Mouse (Mus musculus): Measurements from ENCODE around the gene Pex11b. TPM values are rescaled to one million over a fixed set of nuclear protein-coding genes. Genes with fewer than 3 reads are reported as not detected.

Gene Pex11b
- total RNA-seq (2021), result 10 to 100 TPM; 51.6 to 53.3 TPM

DNA sequence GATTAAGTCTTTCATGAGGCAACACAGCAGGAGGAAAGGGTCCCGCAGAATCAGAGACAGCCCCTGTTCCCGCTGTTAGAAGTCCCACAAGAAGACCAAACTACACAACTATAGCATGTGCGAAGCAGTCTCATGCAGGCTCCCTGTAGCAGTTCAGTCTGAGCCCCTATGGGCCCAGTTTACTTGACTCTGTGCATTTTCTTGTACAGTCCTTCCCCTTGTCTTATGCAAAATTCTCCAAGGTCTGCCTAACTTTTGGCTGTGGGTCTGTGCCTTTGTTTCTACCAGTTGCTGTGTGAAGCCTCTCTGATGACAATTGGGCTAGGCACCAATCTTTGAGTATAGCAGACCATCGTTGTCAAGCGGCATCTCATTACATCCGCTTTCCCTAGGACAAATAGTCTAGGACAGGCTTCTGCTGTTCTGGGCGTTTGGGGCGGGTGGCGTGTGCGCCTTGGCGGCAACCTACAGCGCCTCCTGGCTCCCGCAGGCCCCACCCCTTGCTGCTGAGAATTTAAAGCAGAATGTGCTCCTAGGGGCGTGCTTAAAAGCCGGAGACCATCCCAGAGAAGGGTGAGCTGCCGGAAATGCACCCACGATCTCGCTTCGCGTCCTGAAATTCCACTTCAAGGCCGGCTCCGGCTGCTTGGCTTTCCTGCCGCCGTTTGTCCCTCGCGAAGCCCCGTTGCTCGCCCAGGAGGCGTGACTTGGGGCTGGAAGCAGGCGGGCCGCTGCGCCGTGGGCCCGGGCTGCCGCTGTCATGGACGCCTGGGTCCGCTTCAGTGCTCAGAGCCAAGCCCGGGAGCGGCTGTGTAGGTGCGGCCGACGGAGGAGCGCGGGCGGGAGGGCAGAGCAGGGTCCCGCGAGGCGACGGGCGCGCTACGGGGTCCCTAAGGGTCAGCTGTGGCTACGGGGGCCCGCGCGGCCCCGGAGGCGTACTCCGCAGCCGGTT is at the start of gene Pex11b, which contains the start of gene Gm42957:
Pex11b (plus strand) TSS at position 449 of the 952 bp plus-strand sequence.
Gm42957 (plus strand) TSS at position 547 of the 952 bp plus-strand sequence.
- intact Hi-C loops (cut with DNase I), result loop anchor here (5.0 kb wide), 2 partner anchors 33 to 53 kb away; partner anchors contain the start of gene Lix1l
- peak; percentile 90 to 93 for DNase-seq (ENCODE audit: low spot score in 2 of 2)

- intact Hi-C loops (cut with DNase I), result no loop called here
- DNase-seq (ENCODE audit: low spot score in 2 of 2), result no peak
These were observed 44.5 kb upstream of the Pex11b start for GRCm38 (mm10) chr3:96590657-96591056.

DNA sequence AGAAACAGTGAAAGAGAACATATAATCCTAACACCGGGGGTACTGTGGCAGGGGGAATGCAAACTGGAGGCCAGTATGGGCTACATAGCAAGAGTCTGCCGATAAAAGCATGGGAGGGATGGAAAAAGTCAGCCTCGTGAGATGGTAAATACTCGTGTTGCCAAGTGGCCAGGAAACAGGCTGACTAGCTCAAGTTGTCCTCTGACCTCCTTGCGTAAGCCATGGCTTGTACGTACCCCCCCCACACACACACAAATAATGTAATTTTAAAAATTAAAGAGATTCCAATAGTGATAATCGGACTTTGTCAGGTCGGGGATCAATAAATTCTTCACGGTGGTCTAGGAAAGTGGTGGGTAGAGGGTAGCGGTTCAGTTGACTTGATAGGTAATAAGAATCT is 41.8 kb upstream of the Pex11b start:
- no peak for DNase-seq (ENCODE audit: low spot score in 2 of 2)
- intact Hi-C loops (cut with DNase I), result no loop called here

DNA sequence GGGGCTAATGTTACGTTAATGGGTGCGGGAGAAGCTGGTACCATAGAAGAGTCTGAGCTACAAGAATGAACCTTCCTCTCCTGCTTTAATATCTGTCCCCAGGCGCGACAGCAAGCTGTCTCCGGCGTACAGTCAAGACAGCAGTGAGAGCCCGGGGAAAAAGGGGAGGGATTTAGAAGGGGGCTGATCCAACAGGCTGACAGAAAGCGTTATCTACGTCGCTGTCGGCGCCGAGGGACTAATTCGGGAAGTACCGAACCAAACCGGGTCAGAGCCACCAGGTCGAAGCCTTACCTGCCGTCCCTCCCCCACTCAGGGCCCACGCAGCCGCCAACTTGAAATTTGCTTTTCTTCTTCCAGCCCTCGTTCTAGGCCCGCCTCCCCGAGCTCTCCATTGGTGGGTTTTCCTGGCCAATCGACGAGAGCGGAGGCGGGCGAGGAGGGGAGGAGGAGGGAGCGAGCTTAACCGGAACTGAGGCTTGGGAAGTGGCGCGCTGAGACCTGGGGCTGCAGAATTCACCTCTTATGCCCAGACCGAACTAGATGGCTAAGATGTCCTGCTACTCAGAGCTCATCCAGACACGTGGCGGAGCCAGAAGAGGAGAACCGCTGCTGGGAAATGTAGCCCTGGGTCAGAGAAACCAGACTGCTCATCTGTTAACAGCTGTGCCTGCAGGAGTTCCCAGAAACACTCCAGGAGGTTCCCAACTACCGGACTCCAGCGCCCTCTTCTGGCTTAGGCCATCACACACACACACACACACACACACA is 41.2 kb upstream of the Pex11b start, which contains the start of gene Polr3gl:
Polr3gl (minus strand) TSS at position 392 of the 771 bp plus-strand sequence.
- peak; percentile 93 to 96 for DNase-seq (ENCODE audit: low spot score in 2 of 2)
- intact Hi-C loops (cut with DNase I), result no loop called here

DNA sequence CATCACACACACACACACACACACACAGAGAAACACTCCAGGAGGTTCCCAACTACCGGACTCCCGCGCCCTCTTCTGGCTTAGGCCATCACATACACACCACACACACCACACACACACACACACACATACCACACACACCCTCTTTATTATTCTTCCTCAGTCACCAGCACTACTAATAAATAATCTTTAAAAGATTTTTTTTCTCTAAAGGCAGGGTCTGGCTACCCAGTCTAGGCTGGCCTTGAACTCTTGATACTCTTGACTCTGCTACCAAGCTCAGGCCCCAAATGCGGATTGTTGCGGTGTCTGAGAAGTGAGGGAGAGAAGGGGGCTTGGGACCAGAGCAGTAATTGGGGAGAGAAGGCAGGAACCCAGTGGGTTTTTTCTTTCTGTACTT is 40.3 kb upstream of the Pex11b start:
- intact Hi-C loops (cut with DNase I), result no loop called here
- DNase-seq (ENCODE audit: low spot score in 2 of 2), result no peak

DNA sequence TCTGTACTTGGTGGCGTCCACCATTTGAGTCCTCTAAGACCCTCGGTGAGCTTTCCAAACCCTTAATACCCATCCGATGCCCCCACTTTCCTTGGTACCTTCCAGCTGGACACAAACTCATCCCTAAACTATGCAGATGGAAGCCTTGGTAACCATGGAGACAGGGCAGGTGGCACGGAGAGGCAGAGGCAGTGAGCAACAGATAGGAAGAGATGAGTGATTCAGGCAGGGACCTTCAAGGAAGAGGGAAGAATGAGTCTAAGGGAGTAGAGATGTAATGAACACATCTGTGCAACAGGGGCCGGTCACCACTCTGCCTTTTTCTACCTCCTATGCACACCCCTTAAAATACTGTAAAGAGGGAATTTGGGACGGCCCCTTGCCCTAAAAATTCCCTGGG is 39.5 kb upstream of the Pex11b start:
- intact Hi-C loops (cut with DNase I), result loop anchor here (2.0 kb wide), 1 partner anchor 15 kb away; no protein-coding TSS in a partner anchor
- peak in 1 of 2 experiments; percentile 85 for DNase-seq (ENCODE audit: low spot score in 2 of 2)

DNA sequence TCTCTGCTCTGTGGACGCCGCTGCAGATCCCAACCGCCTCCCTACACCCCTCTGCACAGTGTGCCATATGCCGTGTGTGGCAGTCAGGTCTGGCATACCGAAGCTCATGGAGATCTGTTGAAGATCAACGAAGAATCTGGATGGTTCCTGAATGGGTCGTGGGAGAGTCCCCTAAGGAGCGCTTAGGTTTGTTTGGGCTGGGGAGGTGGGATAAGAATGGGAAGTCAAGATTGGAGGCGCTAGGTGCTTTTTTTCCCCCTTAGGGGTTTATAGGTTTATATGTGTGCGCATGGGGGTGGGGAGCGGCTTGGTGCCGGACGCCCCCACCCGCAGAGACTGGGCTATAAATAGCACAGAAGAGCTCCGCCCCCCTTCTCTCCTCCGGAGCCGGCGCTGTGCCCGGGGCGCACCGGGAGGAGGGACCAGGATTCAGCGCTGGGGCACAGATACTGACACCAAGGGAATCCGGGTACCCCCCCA is 38.9 kb upstream of the Pex11b start, which contains the start of gene Ankrd34a:
Ankrd34a (plus strand) TSS at position 409 of the 480 bp plus-strand sequence.
- intact Hi-C loops (cut with DNase I), result loop anchor here (2.0 kb wide), 1 partner anchor 15 kb away; no protein-coding TSS in a partner anchor
- DNase-seq (ENCODE audit: low spot score in 2 of 2), result peak; percentile 83 to 92

GRCm38 (mm10) chr3:96596855-96597254 is 38.3 kb upstream of the Pex11b start:
- intact Hi-C loops (cut with DNase I), result loop anchor here (2.0 kb wide), 1 partner anchor 16 kb away; no protein-coding TSS in a partner anchor
- peak; percentile 24 to 60 for DNase-seq (ENCODE audit: low spot score in 2 of 2)

DNA sequence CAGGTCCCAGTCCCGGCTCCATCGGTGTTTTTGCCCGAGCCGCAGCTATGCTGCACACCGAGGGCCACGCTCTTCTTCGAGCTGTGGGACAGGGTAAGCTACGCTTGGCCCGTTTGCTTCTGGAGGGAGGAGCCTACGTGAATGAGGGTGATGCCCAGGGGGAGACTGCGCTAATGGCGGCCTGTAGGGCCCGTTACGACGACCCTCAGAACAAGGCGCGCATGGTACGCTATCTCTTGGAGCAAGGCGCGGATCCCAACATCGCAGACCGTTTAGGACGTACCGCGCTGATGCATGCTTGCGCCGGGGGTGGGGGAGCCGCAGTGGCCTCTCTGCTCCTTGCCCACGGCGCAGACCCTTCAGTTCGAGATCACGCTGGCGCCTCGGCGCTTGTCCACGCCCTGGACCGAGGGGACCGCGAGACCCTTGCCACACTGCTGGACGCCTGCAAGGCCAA is 37.7 kb upstream of the Pex11b start:
- intact Hi-C loops (cut with DNase I), result loop anchor here (2.0 kb wide), 1 partner anchor 17 kb away; no protein-coding TSS in a partner anchor
- peak in 1 of 2 experiments; percentile 55 for DNase-seq (ENCODE audit: low spot score in 2 of 2)

- intact Hi-C loops (cut with DNase I), result no loop called here
- peak; percentile 65 to 69 for DNase-seq (ENCODE audit: low spot score in 2 of 2)
These were observed 36.8 kb upstream of the Pex11b start for GRCm38 (mm10) chr3:96598156-96599068.

- intact Hi-C loops (cut with DNase I), result no loop called here
These were observed 36.1 kb upstream of the Pex11b start for GRCm38 (mm10) chr3:96599069-96599393.

GRCm38 (mm10) chr3:96599411-96599810 is 35.8 kb upstream of the Pex11b start:
- intact Hi-C loops (cut with DNase I), result no loop called here
- no peak for DNase-seq (ENCODE audit: low spot score in 2 of 2)

More at GRCm38 (mm10) chr3:96599069-96599393, 36.1 kb upstream of the Pex11b start:
- DNase-seq (ENCODE audit: low spot score in 2 of 2), result no peak

DNA sequence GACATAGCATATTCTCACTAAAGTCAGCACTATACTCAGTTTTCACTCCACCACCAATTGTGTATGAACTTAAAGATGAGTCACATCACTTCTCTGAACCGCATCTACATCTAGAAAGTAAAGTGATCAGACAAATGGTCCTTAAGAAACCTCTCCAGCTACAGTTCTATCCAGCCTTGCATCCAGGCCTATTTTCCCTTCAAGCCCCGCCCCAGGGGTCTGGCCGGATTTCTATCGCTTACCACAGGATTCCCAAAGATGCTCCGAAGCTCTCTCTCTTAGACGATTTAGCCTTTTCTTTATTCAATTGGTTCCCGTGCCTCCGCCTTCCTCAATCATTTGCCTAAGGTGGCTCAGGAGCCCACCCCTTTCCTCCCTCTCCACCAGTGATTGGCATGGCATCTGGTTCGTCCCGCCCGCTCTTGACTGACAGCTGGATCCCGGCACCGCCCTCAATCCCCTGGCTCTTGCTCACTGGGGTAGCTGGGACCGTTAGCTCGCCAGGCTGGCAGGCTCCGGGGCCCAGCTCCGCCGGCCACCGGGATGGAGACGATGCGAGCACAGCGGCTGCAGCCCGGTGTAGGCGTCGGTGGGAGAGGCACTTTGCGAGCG is 34.4 kb upstream of the Pex11b start, which contains the start of gene Lix1l:
Lix1l (plus strand) TSS at position 511 of the 612 bp plus-strand sequence.
- intact Hi-C loops (cut with DNase I), result loop anchor here (5.0 kb wide), 1 partner anchor 37 kb away; the partner anchor contains the start of genes Gm42957 and Pex11b

GRCm38 (mm10) chr3:96601251-96601787 is 33.9 kb upstream of the Pex11b start:
- intact Hi-C loops (cut with DNase I), result loop anchor here (5.0 kb wide), 1 partner anchor 36 kb away; the partner anchor contains the start of genes Gm42957 and Pex11b
- DNase-seq (ENCODE audit: low spot score in 2 of 2), result peak in 1 of 2 experiments; percentile 71

More for the DNA sequence above, 34.4 kb upstream of the Pex11b start, which contains the start of gene Lix1l:
- DNase-seq (ENCODE audit: low spot score in 2 of 2), result peak; percentile 91 to 98

GRCm38 (mm10) chr3:96601941-96602703 is 33.1 kb upstream of the Pex11b start:
- intact Hi-C loops (cut with DNase I), result loop anchor here (5.0 kb wide), 1 partner anchor 35 kb away; the partner anchor contains the start of genes Gm42957 and Pex11b
- peak in 1 of 2 experiments; percentile 49 for DNase-seq (ENCODE audit: low spot score in 2 of 2)

DNA sequence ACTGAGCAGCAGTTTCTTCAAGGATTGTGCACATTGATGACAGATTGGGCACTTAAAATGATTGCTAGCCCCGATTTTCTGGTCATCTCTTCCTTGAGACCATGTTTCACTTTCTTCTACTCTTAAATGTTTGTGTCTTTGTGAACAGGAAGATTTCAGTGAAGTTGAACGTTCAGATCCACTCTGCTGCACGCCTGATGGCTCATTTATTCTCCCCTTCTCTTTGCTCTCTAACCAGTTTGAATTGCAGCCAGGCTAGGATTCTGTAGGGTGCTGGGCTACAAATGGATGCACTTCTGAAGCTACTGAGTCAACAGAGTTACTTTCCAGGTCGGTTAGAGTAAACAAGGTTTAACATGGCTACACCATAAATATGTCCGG is 32.5 kb upstream of the Pex11b start:
- intact Hi-C loops (cut with DNase I), result loop anchor here (5.0 kb wide), 1 partner anchor 35 kb away; the partner anchor contains the start of genes Gm42957 and Pex11b
- peak in 1 of 2 experiments; percentile 4 for DNase-seq (ENCODE audit: low spot score in 2 of 2)

Measured in left cerebral cortex, postnatal 25 days (tissue).